Mouse (Mus musculus) fibroblast of lung, adult 2 months (primary cell): Measurements from ENCODE around the gene Zfp600.
"Not testable (repeated sequence)": the region's sequence is repeated elsewhere in the genome, so short reads cannot be mapped to it uniquely, and the experiment has no call there.

ENCODE experiments used
- DNase-seq: peaks from one replicate; pipeline ENCODE4 v3.0.0-alpha.2; 2011; ENCODE audit warnings: low read depth

Gene Zfp600

DNA sequence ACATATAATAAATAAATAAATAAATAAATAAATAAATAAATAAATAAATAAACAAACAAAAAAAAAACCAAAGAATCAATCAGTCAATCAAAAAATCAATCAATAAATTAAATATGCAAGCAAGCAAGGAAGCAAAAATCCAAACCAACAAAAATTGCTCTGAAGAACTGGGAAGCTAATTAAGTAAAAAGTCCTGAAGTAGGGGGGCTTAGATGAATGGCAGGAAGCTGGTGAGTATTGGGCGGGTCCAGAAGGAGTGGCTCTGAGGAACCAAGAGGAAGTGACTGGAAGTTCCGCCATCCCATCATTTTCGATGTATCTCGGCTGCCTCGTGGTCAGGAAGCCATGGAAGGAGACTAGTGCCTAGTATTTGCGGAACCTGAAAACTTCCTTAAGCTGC is at the start of gene Zfp600:
TSS of gene Zfp600 (plus strand) at position 301 of the 400 bp plus-strand sequence.
- not testable (repeated sequence) for DNase-seq

DNA sequence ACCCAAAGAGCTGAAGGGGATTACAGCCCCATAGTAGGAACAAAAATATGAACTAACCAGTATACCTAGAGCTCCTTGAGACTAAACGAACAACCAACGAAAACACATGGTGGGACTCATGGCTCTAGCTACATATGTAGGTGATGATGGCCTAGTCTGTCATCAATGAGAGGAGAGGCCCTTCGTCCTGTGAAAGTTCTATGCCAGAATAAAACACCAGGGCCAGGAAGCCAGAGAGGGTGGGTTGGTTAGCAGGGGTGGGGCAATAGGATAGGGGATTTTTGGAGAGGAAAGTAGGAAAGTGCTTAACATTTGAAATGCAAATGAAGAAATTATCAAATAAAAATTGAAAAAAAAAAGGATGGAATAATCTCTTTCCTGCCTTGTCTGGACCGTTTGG is 6.3 kb downstream of the Zfp600 start:
- DNase-seq, result not testable (repeated sequence)

DNA sequence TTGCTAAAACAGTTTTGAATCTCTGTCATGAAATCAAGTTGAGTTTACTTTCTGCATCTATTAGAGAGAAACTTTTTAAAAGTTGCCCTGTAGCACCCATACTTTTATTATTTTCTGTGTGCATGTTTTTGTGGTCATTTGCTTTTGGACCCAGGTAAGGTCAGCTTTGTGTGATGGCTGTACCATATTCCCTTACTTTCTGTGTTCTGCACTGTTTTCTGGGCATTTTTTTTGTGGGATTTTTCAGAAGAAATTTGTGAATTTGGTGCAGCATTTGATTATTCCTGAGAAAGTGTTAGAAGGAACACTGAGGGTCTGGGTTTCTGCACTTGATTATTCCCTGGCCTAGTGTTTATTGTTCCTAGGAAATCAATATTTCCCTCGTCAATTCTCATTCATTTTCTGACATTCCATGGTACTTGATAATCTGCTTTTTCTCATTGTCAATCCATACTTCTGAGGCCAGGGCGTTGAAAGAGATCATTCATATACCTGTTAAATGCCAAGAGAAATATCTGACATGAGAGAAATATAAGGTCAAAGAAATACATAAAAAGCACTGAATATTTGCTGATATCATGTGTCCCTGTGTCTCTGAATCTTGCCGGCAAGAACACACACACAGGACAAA is 10.7 kb downstream of the Zfp600 start:
- DNase-seq, result not testable (repeated sequence)

DNA sequence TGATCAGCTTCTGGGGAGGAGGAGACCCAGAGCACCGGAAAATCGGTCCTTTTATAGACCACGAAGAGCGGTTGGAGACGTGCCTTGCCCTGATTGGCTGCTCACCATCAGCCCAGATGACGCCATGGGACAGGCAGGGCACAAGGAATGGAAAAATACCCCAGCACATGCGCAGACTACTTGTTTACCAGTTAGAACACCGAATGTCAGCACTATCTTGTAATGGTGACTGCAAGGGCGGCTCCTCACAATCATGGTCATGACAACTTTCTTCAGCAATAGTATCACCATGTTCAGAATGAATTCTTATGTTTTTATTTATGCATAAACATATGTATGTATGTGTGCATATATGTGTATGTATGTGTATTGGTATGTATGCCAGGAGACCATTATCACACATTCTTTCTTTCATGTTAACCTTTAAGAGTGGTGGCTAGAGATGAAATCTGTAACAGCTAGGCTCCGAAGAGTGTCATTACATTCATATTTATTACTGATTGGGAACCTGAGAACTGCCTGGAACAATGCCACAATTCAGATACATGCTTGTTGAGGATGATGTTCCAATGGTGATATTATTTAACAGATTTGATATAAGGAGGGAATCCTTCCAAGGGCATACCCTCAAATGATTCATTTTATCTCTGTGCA is 11.4 kb downstream of the Zfp600 start:
- DNase-seq, result not testable (repeated sequence)

DNA sequence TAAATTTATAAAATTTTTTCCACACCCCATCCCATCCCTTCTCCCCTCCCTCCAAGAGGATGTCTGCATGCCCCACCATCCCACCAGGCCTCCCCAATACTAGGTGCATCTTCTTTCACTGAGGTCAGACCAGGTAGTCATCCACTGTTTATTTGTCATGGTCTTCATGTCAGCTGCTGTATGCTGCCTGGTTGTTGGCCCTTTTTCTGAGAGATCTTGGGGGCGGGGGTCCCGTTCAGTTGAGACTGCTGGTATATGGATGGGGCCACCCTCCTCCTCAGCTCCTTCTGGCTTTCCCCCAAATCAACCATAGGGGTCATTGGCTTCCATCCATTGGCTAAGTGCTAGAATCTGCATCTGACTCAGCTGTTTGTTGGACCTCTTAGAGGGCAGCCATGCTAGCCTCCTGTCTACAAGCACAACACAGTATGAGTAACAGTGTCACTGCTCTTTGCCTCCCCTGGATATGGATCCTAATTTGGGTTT is 12.1 kb downstream of the Zfp600 start:
- DNase-seq, result not testable (repeated sequence)

DNA sequence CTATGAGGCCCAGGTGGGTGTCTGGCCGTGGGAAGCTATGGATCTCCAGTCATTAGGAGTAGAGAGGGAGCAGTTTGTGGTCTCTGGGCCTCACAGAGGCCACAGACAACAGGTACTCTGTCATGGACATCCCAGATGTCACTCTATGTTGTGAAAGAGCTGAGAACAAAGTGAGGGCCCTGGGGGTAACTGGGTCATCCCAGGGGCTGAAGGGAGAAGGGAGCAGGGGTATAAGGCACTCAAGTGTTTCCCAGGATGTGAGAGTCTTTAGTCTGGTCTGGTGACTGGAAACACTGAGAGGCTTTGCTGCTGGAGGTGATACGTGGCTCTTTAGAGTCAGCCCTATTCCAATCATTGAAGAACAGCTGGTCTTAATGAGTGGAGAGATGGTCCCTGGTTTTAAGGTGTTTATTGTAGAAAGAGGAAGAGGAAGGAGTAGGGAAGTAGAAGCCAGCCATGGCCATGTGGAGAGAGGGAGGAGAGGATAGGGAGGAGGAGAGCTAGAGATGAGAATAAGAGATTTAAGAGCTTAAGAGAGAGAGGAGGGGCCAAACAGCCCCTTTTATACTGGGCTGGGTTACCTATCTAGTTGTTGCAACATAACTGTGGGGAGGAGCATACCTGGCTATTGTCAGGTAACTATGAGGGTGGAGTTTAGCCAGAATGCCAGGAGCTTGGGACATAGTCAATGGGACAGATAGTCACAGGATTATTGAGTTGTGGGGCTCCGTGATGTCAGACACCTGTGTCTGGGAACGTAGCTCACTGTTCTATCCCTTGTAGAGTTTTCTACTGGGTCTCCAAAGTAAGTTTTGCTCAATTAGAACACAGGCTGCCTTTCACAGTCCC is 17.0 kb downstream of the Zfp600 start:
- DNase-seq, result not testable (repeated sequence)

DNA sequence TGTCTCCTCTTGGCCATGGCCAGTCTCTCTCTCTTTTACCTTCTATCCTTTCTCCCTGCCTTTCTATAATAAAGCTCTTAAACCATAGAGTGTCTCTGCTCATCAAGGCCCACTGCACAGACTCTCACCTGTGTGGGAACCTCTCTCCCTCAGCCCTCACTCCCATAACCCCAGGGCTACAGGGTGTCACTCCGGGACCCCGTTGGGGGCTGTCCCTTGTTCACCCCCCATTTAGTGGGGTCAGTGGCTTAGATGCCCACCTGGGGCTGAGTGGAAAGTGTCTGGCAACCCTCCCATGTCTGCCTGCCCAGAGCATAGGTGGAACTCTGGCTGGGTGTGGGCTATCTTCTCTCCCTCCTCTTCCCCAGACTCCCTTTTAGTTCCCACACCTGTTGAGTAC is 47.7 kb downstream of the Zfp600 start:
- DNase-seq, result not testable (repeated sequence)

DNA sequence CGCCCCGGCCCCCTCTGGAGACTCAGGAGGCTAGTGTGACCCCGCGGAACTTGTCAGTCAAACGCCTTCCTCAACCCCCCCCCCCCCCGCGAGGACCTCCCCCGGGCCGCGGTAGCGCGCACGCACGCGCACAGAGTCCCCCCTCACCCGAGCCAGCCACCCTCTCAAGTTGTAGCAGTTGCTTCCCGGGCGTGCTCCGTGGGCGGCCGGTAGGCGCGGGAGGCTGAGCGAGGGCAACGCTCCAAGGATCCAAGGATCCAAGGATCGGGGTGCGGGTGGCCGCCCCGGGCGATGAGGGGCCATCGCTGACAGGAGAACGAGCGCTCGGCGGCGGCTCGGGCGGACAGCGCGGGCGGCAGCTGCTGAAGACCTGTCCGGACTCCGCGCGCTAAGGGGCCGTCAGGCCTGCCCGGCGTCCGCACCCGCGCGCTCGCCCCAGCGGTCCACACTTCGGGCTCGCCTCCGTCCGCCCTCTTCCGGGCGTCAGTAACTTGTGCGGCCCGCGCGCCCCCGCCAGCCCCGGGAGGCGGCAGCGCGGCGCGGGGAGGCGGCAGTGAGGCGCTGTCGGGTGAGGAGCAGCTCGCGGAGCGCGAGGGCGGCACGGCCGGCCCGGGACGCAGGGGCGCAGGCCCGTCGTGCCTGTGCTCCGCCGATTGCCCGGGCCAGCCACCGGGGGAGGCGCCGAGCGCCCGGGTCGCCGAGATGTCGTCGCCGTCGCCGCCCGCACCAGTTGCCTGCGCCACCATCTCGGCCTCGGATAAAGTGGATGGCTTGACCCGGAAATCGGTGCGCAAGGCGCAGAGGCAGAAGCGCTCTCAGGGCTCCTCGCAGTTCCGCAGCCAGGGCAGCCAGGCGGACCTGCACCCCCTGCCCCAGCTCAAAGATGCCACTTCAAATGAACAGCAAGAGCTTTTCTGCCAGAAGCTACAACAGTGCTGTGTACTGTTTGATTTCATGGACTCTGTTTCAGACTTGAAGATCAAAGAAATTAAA is 82.9 kb downstream of the Zfp600 start:
- DNase-seq, result not testable (repeated sequence)

DNA sequence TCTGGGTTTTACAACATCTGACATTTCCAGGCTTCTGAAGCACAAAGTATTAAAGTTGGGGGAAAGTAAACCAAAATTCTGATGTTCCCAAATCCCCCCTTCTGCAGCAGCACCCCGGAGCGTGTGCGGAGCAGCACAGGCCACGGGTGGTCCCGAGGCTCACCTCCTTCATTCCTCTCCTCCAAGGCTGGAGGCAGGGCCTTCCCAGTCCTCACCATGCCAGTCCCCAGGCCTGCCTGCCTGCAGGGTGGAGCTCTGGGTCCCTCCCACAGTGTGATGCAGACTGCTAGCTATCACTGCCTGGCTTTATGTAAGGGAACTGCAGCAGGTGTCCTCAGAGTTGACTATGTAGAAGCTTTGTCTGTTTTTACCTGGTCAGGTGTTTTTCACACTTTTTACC is 85.5 kb downstream of the Zfp600 start:
- not testable (repeated sequence) for DNase-seq
